ENCODE assay signal across 16 mouse cellular contexts in the genomic region with DNA sequence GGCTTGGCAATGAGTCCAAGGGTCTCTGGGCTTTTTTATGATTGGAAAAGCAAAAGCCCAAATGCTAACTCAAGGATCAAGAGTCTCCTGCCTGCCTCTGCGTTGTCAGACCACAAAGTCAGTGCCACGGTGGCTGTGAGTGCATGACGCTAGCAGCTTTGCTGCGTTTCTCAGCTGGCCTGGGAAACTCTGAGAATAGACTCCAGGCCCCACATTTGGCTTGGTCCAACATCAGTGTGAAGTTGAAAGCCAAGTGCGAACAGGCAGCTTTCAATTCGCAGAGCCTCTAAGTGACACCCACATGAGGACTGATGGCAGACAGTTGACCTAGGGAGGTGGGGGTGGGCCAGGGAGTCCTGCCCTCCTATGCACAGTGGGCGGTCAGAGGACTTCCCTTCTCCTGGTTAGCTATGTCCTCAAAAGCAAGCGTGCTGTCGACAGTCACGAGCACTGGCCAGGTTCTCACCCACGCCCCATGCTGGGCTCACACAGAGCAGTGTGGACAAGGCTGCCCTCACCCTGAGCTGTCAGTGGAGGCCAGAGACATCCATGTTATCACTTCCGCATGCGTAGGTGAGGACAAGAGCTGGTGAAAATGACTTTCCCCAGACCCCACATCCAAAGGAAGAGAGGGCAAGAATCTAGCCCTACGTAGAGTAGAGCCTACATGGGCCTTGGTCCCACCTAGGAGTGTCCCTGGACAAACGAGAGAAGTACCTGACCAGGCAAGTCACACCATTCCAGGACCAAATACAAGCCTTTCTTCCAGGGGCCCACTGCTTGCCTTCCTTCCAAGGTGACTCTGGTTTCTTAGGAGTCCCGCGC. TPM values are rescaled to one million over a fixed set of nuclear protein-coding genes. Genes with fewer than 3 reads are reported as not detected.
DNase-seq lines count a peak whose midpoint lies in the region; ATAC-seq and TF ChIP-seq lines count a peak whose summit lies in the region.
"Had no signal": no experiment of that assay in that cellular context is flagged by ENCODE, and none has a peak within 500 bp of the region (broad histone marks: within the 10 kb centered on the region; RNA-seq: fewer than 3 reads in every experiment).

No protein-coding gene starts in this region.

- H3K9me3 ChIP-seq in lung, embryonic 14.5 days (ENCODE audit: low read depth, low read length), result no peaks in the 10 kb centered on the region
- peaks cover 5% of the 10 kb centered on the region; the same call in 1 of the 2 replicates for H3K9me3 ChIP-seq in ES-Bruce4 (replicated peaks; ENCODE audit: control insufficient read depth, insufficient read depth, low read length, poor library complexity, severe bottlenecking)
- H3K9me3 ChIP-seq in forebrain, postnatal 0 days (ENCODE audit: low read length), result no peaks in the 10 kb centered on the region
- H3K9me3 ChIP-seq: liver, embryonic 15.5 days had no signal

- no peaks in the 10 kb centered on the region for H3K27me3 ChIP-seq in heart, adult 2 months (ENCODE audit: control insufficient read depth, insufficient read depth, low read length)
- H3K27me3 ChIP-seq in lung, embryonic 14.5 days (ENCODE audit: insufficient read depth, low read length), result no peaks in the 10 kb centered on the region
- H3K27me3 ChIP-seq in ES-Bruce4 (ENCODE audit: control insufficient read depth, insufficient read depth, low read length, poor library complexity, severe bottlenecking), result no peaks in the 10 kb centered on the region
- H3K27me3 ChIP-seq in forebrain, postnatal 0 days (ENCODE audit: insufficient read depth, low read length), result no peaks in the 10 kb centered on the region

- 69% methylated on average over 17 of the region's 17 CpGs for whole genome bisulfite sequencing in heart, adult 2 months
- 64% methylated on average over 17 of the region's 17 CpGs for WGBS in lung, embryonic 14.5 days
- WGBS in lung, adult 2 months, result 73% methylated on average over 17 of the region's 17 CpGs
- 73% methylated on average over 17 of the region's 17 CpGs for WGBS in forebrain, postnatal 0 days

- no peaks in the 10 kb centered on the region for H3K36me3 ChIP-seq in heart, adult 2 months (ENCODE audit: control insufficient read depth, insufficient read depth, low read length)
- H3K36me3 ChIP-seq in lung, embryonic 14.5 days (ENCODE audit: insufficient read depth), result no peaks in the 10 kb centered on the region
- H3K36me3 ChIP-seq in ES-Bruce4 (ENCODE audit: control insufficient read depth, insufficient read depth, low read length, poor library complexity, severe bottlenecking), result no peaks in the 10 kb centered on the region
- no peaks in the 10 kb centered on the region for H3K36me3 ChIP-seq in forebrain, postnatal 0 days (ENCODE audit: insufficient read depth)
- H3K36me3 ChIP-seq: liver, embryonic 15.5 days had no signal

- peak; percentile 45 for ATAC-seq in lung, embryonic 14.5 days (ENCODE audit: insufficient read depth)
- ATAC-seq in inflammation-experienced regulatory T-cells, adult 6 months, result peak; percentile 16
- no peak for ATAC-seq in forebrain, postnatal 0 days
- ATAC-seq: forebrain, embryonic 14.5 days had no signal

- no peak for TF ChIP-seq POLR2A in heart, adult 2 months (IDR thresholded peaks at IDR 0.05; ENCODE audit: insufficient read depth, low read depth, low read length)
- TF ChIP-seq POLR2A in lung, adult 2 months (IDR thresholded peaks at IDR 0.05; ENCODE audit: borderline replicate concordance, extremely low read depth, low read depth, low read length), result no peak
- TF ChIP-seq POLR2A in ES-Bruce4 (IDR thresholded peaks at IDR 0.05; ENCODE audit: insufficient read depth, low read length), result no peak

- H3K4me2 ChIP-seq in lung, embryonic 14.5 days, result no peak overlapping the region
- H3K4me2 ChIP-seq in forebrain, postnatal 0 days (ENCODE audit: low read depth), result no peak overlapping the region
- H3K4me2 ChIP-seq: liver, embryonic 15.5 days had no signal

- peak; percentile 86 for DNase-seq in heart, adult 11 months
- no peak for DNase-seq in heart, adult 2 months
- DNase-seq in lung, embryonic 14.5 days, result peak; percentile 68
- no peak for DNase-seq in lung, adult 2 months
- DNase-seq in forebrain, postnatal 0 days, result no peak
- DNase-seq in layer of hippocampus, adult 8-10 months (ENCODE audit: low spot score in 2 of 2), result no peak
- DNase-seq: adrenal gland, adult 8-10 months; cerebellum, adult 8-10 months; gastrocnemius, postnatal 10 days; layer of hippocampus, adult 9-11 months had no signal

- intact Hi-C loops in heart, adult 2 months (cut with DNase I), result no loop called here

- no peak overlapping the region for H3K9ac ChIP-seq in heart, adult 2 months (ENCODE audit: low read depth, low read length)
- no peak overlapping the region for H3K9ac ChIP-seq in lung, embryonic 14.5 days
- peak overlapping the region; percentile 6; the same call in 1 of the 2 replicates for H3K9ac ChIP-seq in ES-Bruce4 (ENCODE audit: low read depth, poor library complexity, severe bottlenecking)
- no peak overlapping the region for H3K9ac ChIP-seq in forebrain, postnatal 0 days
- H3K9ac ChIP-seq: liver, embryonic 15.5 days had no signal

- peaks cover 2% of the 10 kb centered on the region for H3K4me1 ChIP-seq in heart, adult 2 months (ENCODE audit: control insufficient read depth, insufficient read depth, low read length)
- peaks cover 5% of the 10 kb centered on the region; the same call in 1 of the 2 replicates for H3K4me1 ChIP-seq in lung, embryonic 14.5 days (ENCODE audit: insufficient read depth)
- H3K4me1 ChIP-seq in lung, adult 2 months (ENCODE audit: control insufficient read depth, insufficient read depth, low read length), result no peaks in the 10 kb centered on the region
- peaks cover 11% of the 10 kb centered on the region for H3K4me1 ChIP-seq in ES-Bruce4 (ENCODE audit: control insufficient read depth, insufficient read depth, low read length)
- H3K4me1 ChIP-seq in forebrain, postnatal 0 days (ENCODE audit: insufficient read depth), result no peaks in the 10 kb centered on the region
- H3K4me1 ChIP-seq: liver, embryonic 15.5 days had no signal

- no peak for TF ChIP-seq CTCF in heart, adult 2 months (IDR thresholded peaks at IDR 0.05)
- TF ChIP-seq CTCF in lung, embryonic 14.5 days (IDR thresholded peaks at IDR 0.05; ENCODE audit: low read depth), result no peak
- no peak for TF ChIP-seq CTCF in lung, adult 2 months (IDR thresholded peaks at IDR 0.05; ENCODE audit: insufficient read depth, low read length)
- no peak for TF ChIP-seq CTCF in ES-Bruce4 (IDR thresholded peaks at IDR 0.05; ENCODE audit: low read depth, low read length)
- TF ChIP-seq CTCF in forebrain, postnatal 0 days (IDR thresholded peaks at IDR 0.05; ENCODE audit: low read depth), result no peak

- no peak overlapping the region for H3K27ac ChIP-seq in heart, adult 2 months
- H3K27ac ChIP-seq in lung, embryonic 14.5 days (ENCODE audit: low read depth), result peak overlapping the region; percentile 9; the same call in 1 of the 2 replicates
- peak overlapping the region; percentile 8; the same call in 1 of the 2 replicates for H3K27ac ChIP-seq in ES-Bruce4 (ENCODE audit: insufficient read depth, low read length)
- no peak overlapping the region for H3K27ac ChIP-seq in forebrain, postnatal 0 days (ENCODE audit: low read depth, low read length)
- H3K27ac ChIP-seq: liver, embryonic 15.5 days had no signal

- no peak overlapping the region for H3K4me3 ChIP-seq in heart, adult 2 months
- no peak overlapping the region for H3K4me3 ChIP-seq in lung, embryonic 14.5 days (ENCODE audit: low read depth, low read length)
- no peak overlapping the region for H3K4me3 ChIP-seq in lung, adult 2 months (replicated peaks; ENCODE audit: extremely low read depth, low read depth, low read length)
- H3K4me3 ChIP-seq in ES-Bruce4 (ENCODE audit: low read depth, low read length), result no peak overlapping the region
- no peak overlapping the region for H3K4me3 ChIP-seq in forebrain, postnatal 0 days (ENCODE audit: low read depth, low read length)
- H3K4me3 ChIP-seq: liver, embryonic 15.5 days had no signal

- TF ChIP-seq EP300 in heart, adult 2 months (IDR thresholded peaks at IDR 0.05; ENCODE audit: insufficient read depth, low read depth, low read length), result no peak
- TF ChIP-seq EP300 in ES-Bruce4 (IDR thresholded peaks at IDR 0.05; ENCODE audit: insufficient read depth, low read depth, low read length), result 0 out of 2 replicates have a peak, but pooled peaks have one; percentile 49

- H3K79me2 ChIP-seq in heart, adult 2 months (replicated peaks; ENCODE audit: control insufficient read depth, insufficient read depth, low read length), result no peaks in the 10 kb centered on the region

RNA-seq across cellular contexts. Expression of a gene that starts 5.5 kb away (rescaled TPM):
- not detected for total RNA-seq in heart, adult 2 months (2021)
- polyA plus RNA-seq in heart, adult 2 months (2012; rRNA removed), result 0.12 TPM in 1 of 2 replicates, not detected in the other
- not detected in 2 replicates for polyA plus RNA-seq in lung, embryonic 14.5 days (2014; fragmentation: Nextera tagmentation; extraction: Ambion mirVana)
- polyA plus RNA-seq in lung, adult 2 months (2012; rRNA removed), result 0.37 and 1.5 TPM in 2 replicates
- polyA plus RNA-seq in ES-Bruce4 (2011; ENCODE audit: insufficient read depth, insufficient read length, low read depth, missing spikeins), result 3.4 and 3.5 TPM in 2 replicates
- 1 to 10 TPM in 2 of 3 experiments, under 1 TPM in 1; 0.98 to 6.9 (median 4.2) TPM for polyA plus RNA-seq in inflammation-experienced regulatory T-cells, adult 6 months (2017; shearing (Covaris generic))
- 1.0 and 1.1 TPM in 2 replicates for total RNA-seq in forebrain, postnatal 0 days (2014; rRNA removed)
- not detected in 2 replicates for polyA plus RNA-seq in forebrain, postnatal 0 days (2015; fragmentation: Nextera tagmentation; extraction: Ambion mirVana)
- 1 to 10 TPM; 2.7 to 5.4 (median 3.6) TPM for total RNA-seq in layer of hippocampus, adult 8-10 months (2022)
- polyA plus RNA-seq: forebrain, embryonic 14.5 days; intestine, embryonic 14.5 days; kidney, embryonic 16.5 days; liver, embryonic 15.5 days had no signal

RNA-seq across cellular contexts. Expression of a gene that starts 15.1 kb away (rescaled TPM):
- under 1 TPM in 1 of 2 experiments, not detected in 1; 0.16 TPM for total RNA-seq in heart, adult 2 months (2021)
- polyA plus RNA-seq in heart, adult 2 months (2012; rRNA removed), result 0.29 and 0.61 TPM in 2 replicates
- 0.54 and 1.5 TPM in 2 replicates for polyA plus RNA-seq in lung, embryonic 14.5 days (2014; fragmentation: Nextera tagmentation; extraction: Ambion mirVana)
- 2.0 and 3.7 TPM in 2 replicates for polyA plus RNA-seq in lung, adult 2 months (2012; rRNA removed)
- polyA plus RNA-seq in ES-Bruce4 (2011; ENCODE audit: insufficient read depth, insufficient read length, low read depth, missing spikeins), result 7.5 and 7.8 TPM in 2 replicates
- 100 to 1,000 TPM in 2 of 3 experiments, 10 to 100 TPM in 1; 45.3 to 127 (median 108) TPM for polyA plus RNA-seq in inflammation-experienced regulatory T-cells, adult 6 months (2017; shearing (Covaris generic))
- total RNA-seq in forebrain, postnatal 0 days (2014; rRNA removed), result 0.08 and 0.14 TPM in 2 replicates
- polyA plus RNA-seq in forebrain, postnatal 0 days (2015; fragmentation: Nextera tagmentation; extraction: Ambion mirVana), result 0.08 and 0.12 TPM in 2 replicates
- 1 to 10 TPM in 2 of 4 experiments, under 1 TPM in 2; 0.36 to 1.3 (median 0.81) TPM for total RNA-seq in layer of hippocampus, adult 8-10 months (2022)

Comparison
In these comparisons a context has a peak if more than half of its experiments do, and no peak if none do; other contexts are left out.
1. DNase-seq: peak in heart, adult 11 months (single experiment) and lung, embryonic 14.5 days (single experiment); none in heart, adult 2 months (0 of 2), lung, adult 2 months (single experiment), forebrain, postnatal 0 days (single experiment) and layer of hippocampus, adult 8-10 months (0 of 2).
2. H3K27ac ChIP-seq: peak in lung, embryonic 14.5 days (single experiment) and ES-Bruce4 (single experiment); none in heart, adult 2 months (single experiment) and forebrain, postnatal 0 days (single experiment).